Mouse (Mus musculus) heart, postnatal 25 days (tissue): ENCODE results near the gene Agbl2. TPM values are rescaled to one million over a fixed set of nuclear protein-coding genes. Genes with fewer than 3 reads are reported as not detected.

Source experiments
- DNase-seq: peaks from one replicate; pipeline ENCODE4 v3.0.0; 2022; ENCODE audit warnings: low spot score
- intact Hi-C: fragments of 180-260 bp; cut with DNase I; formaldehyde crosslinking; loops from one replicate; pipeline ENCODE4 v1.15.1; 2025
- total RNA-seq, 2 experiments: library from RNA; stranded (reverse); gene quantifications; 2 replicates each; pipeline ENCODE4 v1.2.3; 2021

Gene Agbl2
- total RNA-seq, 2 experiments from 2014 or later, result 1.1 to 1.2 TPM

DNA sequence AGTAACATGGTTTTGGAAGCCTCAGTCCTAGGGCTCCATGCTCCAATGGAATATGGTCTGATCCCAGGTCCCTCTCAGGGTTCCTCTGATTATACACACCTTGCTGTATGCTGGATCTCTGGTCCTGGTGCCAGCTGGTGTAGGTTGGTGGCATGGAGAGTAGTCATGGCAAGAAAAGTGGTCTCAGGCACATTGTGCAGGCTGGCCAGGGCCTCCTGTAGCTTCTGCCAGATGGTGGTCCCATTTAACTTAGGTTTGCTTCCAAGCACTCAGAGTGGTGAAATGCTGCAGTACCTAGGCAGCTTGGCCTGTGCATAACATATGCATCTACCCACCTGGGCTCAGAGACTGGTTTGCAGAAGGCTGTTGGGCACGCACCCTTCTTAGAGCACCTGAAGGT lies 67.9 kb downstream of the Agbl2 start:
- intact Hi-C loops, result no loop called here

DNA sequence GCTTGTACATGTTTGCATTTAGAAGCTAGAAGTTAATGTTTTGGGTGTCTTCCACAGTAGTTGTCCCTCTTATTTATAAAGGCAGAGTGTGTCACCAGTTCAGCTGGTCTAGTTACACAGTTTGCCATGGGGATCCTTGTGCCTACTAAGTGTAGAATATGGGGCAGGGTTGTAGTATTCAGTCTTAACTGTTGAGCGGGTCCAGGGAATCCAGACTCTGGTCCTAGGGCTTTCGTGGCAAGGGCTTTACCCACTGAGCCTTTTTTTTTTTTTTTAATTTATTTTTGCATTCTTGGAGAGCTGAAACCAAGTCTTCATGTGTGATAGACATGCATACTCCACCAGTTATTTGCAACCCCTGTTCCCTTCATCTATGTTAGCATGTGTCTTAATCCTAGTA lies 79.0 kb downstream of the Agbl2 start:
- no peak for DNase-seq
- intact Hi-C loops, result loop anchor here (5.0 kb wide), 1 partner anchor 141 kb away; no protein-coding TSS in a partner anchor

More for the DNA sequence above, 67.9 kb downstream of the Agbl2 start:
- no peak for DNase-seq

DNA sequence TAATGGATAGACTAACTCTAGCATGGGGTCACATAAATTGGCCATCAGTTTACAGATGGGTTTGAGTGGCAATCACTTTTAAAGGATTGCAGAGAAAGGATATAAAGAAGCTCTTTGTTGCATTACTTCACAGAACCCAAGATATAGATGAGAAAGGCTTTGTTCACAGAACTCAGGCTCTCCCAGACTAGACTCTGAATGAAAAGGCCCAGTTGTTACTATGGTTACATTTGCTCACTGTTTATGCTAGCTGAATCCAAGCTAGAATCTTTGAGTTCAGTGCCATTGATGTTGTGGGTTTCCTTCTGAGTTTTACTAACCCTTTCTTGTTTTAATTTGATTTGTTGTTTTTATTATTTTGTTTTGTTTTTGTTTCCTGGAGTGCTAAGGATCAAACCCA lies 81.7 kb downstream of the Agbl2 start:
- intact Hi-C loops, result loop anchor here (5.0 kb wide), 1 partner anchor 138 kb away; no protein-coding TSS in a partner anchor
- DNase-seq, result no peak

DNA sequence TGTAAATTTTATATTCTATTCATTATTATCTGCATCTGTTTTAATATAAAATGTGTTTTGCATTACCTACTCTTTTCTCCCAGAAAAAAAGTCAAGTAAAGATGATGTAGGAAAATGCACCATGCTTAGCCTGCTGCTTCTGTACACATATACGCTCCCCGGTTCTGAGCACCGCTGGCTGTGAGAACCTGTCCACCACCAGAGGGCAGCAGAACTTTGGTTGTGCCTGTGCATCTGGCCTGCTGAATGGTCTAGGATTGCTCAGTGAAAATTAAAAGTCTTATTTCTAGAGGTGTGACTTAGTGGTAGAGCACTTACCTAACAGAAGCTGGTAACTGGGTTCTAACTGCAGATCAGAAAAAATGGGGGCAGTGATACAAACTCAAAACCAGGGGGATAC lies 84.0 kb downstream of the Agbl2 start:
- intact Hi-C loops, result loop anchor here (1.0 to 5.0 kb wide), 3 partner anchors 51 to 235 kb away; no protein-coding TSS in a partner anchor
- DNase-seq, result peak; percentile 45

DNA sequence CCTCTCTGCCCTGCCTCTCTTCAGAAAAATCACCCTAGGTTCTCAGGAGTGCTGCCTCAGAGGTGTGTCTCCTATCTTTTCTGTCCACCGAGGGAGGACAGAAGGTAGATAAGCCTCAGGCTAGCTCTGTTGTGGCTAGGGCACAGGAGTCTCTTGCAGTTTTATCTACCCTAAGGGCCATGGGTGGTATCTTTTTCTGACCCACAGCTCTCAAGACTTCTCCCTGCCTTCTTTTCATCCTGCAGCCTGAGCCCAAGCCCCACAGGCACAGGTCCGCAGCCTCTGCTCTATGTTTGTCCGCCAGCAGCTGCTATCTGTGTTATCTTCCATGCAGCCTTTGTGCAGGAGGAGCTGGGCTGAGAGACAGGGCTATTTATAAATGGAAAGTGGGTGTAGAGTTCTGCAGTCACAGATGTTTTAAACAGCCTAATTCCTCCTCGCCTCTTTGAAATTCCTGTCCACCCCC lies 87.6 kb downstream of the Agbl2 start:
- intact Hi-C loops, result no loop called here
- DNase-seq, result no peak

DNA sequence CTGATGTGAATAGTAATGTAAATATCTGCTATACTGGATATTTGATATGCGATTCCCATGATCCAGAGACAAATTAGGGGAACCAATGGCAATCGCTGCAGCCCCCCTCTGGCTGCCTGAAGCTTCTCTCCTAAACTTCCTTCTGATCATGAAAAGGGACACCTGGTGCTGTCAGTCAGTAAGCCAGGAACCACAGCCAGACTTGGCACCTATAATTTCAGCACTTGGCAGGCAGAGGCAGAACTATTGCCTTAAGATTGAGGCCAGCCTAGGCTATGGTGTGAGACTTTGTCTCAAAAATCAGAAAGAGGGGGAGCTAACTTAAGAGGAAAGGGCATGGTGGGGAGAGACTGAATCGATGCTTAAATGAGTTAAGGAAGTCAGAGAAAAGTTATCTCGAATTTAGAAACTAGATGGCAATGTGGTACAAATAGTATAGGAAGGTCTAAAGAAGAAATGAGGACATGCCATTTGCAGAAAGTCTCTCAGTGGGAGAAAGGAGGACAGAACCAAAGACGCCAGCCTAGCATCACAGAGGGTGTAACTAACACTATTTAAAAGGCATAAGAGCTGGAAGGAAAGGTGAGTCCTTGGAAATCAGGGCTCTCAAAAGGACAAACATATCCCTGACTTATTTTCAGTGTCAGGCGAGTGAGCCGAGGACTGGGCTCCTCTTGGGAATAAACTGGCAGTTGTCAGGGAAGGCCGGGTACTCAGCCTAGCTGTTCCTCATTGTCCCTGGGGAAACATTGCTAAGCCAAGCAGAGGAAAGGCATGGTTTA lies 88.8 kb downstream of the Agbl2 start:
- intact Hi-C loops, result no loop called here
- no peak for DNase-seq

DNA sequence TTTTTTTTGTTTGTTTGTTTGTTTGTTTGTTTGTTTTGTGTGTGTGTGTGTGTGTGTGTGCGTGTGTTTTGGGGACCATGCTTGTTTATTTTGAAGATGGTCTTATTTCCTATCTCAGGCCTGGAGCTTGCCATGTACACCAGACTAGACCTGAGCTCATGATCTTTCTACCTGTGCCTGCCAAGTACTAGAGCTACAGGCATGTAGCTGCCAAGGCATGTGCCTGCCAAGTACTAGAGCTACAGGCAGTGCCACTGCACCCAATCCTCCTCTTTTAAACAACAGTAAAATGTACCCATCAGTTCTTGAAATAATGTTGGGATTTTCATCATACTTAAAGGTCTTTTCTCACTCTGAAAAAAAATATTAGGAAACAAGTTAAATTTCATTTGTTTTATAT lies 91.5 kb downstream of the Agbl2 start:
- intact Hi-C loops, result loop anchor here (2.0 kb wide), 1 partner anchor 21 kb away; no protein-coding TSS in a partner anchor
- DNase-seq, result no peak

DNA sequence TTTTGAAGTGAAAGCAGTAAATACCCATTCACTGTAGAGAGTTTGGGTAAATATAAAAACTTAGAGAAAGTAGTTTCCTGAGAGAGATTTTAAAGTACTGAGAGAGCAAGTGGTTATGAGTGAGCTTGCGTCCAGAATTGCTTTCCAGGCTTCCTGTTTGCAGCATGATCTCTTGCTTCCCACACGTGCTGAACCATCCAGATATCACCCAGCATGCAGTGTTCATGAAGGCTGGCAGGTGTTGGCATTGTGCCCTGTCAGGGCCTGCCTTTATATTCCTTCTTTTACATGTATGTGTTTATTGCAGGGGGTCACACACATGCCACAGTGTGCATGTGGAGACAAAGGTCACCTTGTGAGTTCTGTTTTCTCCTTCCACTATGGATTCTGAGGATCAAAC lies 92.7 kb downstream of the Agbl2 start:
- intact Hi-C loops, result loop anchor here (2.0 kb wide), 1 partner anchor 20 kb away; no protein-coding TSS in a partner anchor
- DNase-seq, result no peak

DNA sequence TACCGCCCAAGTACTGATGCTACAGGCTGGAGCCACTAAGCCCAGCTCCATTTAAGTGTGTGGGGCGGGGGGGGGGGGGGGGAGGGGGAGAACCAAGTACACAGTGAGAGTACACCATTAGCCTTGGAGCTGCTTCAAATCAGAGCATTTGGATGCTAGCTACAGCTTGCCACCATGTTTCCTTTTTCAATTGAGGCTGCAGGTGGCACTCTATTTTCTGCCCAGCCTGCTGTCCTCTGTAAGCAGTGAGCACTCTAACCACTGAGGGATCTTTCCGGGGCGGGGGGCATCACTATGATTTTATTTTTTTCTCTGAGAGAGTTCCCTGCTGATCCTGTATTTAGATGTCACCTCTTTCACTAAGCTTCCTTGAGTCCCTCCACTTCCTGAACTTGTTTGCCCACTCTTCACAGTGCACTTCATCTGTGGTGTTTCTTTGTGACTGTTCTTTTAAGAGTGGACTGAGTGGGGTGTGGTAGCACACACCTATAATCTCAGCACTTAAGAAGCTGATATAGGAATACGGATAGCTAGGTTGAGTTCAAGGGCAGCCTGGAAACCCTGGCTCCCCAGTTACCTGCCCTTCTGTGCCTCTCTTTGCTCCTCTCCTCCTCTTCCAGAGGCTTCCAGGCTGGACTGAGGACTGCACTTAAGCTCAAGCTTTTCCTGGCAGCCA lies 95.2 kb downstream of the Agbl2 start:
- intact Hi-C loops, result no loop called here

DNA sequence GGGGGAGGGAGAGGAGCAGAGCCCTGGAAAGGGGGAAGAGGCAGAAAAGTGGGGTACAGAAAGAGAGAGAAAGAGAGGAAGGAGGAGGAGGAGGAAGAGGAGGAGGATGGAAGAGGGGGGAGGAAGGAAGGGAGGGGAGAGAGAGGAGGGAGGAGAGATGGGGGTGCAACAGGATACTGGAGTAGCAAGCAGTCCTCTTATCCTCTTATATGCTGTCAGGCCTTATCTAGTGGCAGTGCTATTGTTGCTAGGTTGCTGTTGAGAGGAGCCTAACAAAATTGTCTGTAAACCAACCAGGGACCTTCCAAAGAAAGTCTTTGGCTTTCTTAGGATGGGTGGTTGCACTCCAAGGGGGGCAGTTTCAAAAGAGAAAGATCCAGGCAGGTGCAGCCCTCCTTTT lies 96.9 kb downstream of the Agbl2 start:
- DNase-seq, result no peak
- intact Hi-C loops, result no loop called here

More for the DNA sequence above, 95.2 kb downstream of the Agbl2 start:
- DNase-seq, result no peak

DNA sequence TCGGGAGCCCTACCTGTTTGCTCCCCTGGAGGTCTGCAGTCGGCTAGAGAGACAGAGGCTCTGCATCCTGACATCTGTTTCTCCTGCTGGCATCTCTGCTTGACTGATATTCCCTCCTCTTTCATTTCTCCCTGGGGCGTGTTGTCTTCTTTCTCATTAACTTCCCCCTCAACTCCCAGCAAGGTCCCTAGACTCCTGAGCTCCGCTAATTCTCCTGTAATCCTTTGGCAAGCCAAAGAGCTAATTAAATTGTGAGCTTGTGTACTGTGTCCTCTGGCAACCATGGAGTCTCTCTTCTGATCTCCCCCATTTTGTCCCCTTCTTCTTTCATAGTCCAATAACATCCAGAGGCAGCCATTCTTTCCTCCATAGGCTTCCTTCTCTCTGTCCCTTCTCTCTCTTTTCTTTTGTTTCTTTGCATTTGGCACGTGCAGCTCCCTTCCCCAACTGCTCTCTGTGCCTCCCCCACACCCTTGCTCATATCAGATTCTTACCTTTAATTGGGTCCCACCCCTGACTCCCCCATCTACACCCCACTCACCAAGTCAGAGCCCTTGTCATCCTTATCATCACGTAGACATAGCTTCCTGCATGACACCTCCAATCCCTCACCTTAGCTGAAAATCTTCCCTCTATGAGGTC lies 97.7 kb downstream of the Agbl2 start:
- no peak for DNase-seq
- intact Hi-C loops, result no loop called here

DNA sequence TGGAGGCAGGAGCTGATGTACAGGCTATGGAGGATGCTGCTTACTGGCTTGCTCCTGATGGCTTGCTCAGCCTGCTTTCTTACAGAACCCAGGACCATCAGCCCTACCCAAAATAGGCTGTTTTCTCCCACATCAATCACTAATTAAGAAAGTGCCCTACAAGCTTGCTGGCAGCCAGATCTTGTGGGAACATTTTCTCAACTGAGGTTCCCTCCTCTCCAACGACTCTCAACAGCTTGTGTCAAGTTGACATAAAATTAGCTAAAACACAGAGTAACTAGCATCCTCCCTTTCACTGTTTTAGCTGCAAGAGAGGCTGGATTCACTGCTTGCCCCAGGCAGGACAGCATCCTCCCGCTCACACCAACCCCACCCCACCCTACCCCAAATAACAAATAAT lies 99.3 kb downstream of the Agbl2 start:
- intact Hi-C loops, result no loop called here
- no peak for DNase-seq

Other genes starting within 250 kb of the Agbl2 start
- gene Ptprj, start 202.1 kb upstream of the Agbl2 start, total RNA-seq, result 1 to 10 TPM; 7.2 to 7.6 TPM
- 10 to 100 TPM in 1 of 2 experiments, 1 to 10 TPM in 1; 9.8 to 12.5 TPM for gene Nup160, start 105.5 kb upstream of the Agbl2 start, total RNA-seq
- gene Fnbp4, start 37.4 kb upstream of the Agbl2 start, total RNA-seq, result 10 to 100 TPM; 13.4 to 15.4 TPM
- gene Mtch2, start 64.4 kb downstream of the Agbl2 start, total RNA-seq, result 100 to 1,000 TPM; 187 to 188 TPM
- 1 to 10 TPM; 3.6 to 4.1 TPM for gene C1qtnf4, start 103.1 kb downstream of the Agbl2 start, total RNA-seq
- gene Kbtbd4, start 122.0 kb downstream of the Agbl2 start, total RNA-seq, result 10 to 100 TPM; 18.0 to 22.2 TPM
- gene Ndufs3, start 122.1 kb downstream of the Agbl2 start, total RNA-seq, result 100 to 1,000 TPM; 854 to 889 TPM
- gene Celf1, start 157.7 kb downstream of the Agbl2 start, total RNA-seq, result 10 to 100 TPM; 80.9 to 84.4 TPM